Mouse (Mus musculus): Measurements from ENCODE around the gene Acad12.
"Not testable (repeated sequence)": the region's sequence is repeated elsewhere in the genome, so short reads cannot be mapped to it uniquely, and the experiment has no call there.

The Acad12 gene

GRCm38 (mm10) chr5:121618592-121619513 is at the start of gene Acad12:
Gene Acad12, minus strand, starts transcription at chr5:121618938.
- peak; percentile 72 to 73 for DNase-seq (ENCODE audit: low spot score in 2 of 2)

- no peak for DNase-seq (ENCODE audit: low spot score in 2 of 2)
These were observed 49.7 kb upstream of the Acad12 start for GRCm38 (mm10) chr5:121668411-121668810.

GRCm38 (mm10) chr5:121667067-121667466 is 48.3 kb upstream of the Acad12 start:
- no peak for DNase-seq (ENCODE audit: low spot score in 2 of 2)

GRCm38 (mm10) chr5:121664971-121665370 is 46.2 kb upstream of the Acad12 start:
- DNase-seq (ENCODE audit: low spot score in 2 of 2): no peak

- no peak for DNase-seq (ENCODE audit: low spot score in 2 of 2)
These were observed 45.3 kb upstream of the Acad12 start for GRCm38 (mm10) chr5:121664078-121664477.

GRCm38 (mm10) chr5:121663456-121663855 is 44.7 kb upstream of the Acad12 start:
- no peak for DNase-seq (ENCODE audit: low spot score in 2 of 2)

- DNase-seq (ENCODE audit: low spot score in 2 of 2): no peak
These were observed 42.8 kb upstream of the Acad12 start for GRCm38 (mm10) chr5:121661494-121661893.

GRCm38 (mm10) chr5:121660897-121661254 is 42.1 kb upstream of the Acad12 start:
- DNase-seq (ENCODE audit: low spot score in 2 of 2): peak in 1 of 2 experiments; percentile 46

- peak; percentile 96 for DNase-seq (ENCODE audit: low spot score in 2 of 2)
These were observed 41.5 kb upstream of the Acad12 start, which contains the start of the genes Acad10 and Brap for GRCm38 (mm10) chr5:121660059-121660896. Gene Acad10, minus strand, starts transcription at chr5:121660514. Gene Brap, plus strand, starts transcription at chr5:121660563.

- not testable (repeated sequence) for DNase-seq (ENCODE audit: low spot score in 2 of 2)
These were observed 38.9 kb upstream of the Acad12 start for GRCm38 (mm10) chr5:121657656-121658055.

GRCm38 (mm10) chr5:121656866-121657265 is 38.1 kb upstream of the Acad12 start:
- DNase-seq (ENCODE audit: low spot score in 2 of 2): not testable (repeated sequence)

- DNase-seq (ENCODE audit: low spot score in 2 of 2): no peak
These were observed 35.8 kb upstream of the Acad12 start for GRCm38 (mm10) chr5:121654526-121654925.

GRCm38 (mm10) chr5:121649134-121649533 is 30.4 kb upstream of the Acad12 start:
- DNase-seq (ENCODE audit: low spot score in 2 of 2): no peak

GRCm38 (mm10) chr5:121639601-121640000 is 20.9 kb upstream of the Acad12 start:
- DNase-seq (ENCODE audit: low spot score in 2 of 2): no peak

- DNase-seq (ENCODE audit: low spot score in 2 of 2): no peak
These were observed 18.6 kb upstream of the Acad12 start for GRCm38 (mm10) chr5:121637296-121637695.

- DNase-seq (ENCODE audit: low spot score in 2 of 2): no peak
These were observed 15.9 kb upstream of the Acad12 start for GRCm38 (mm10) chr5:121634668-121635067.

- DNase-seq (ENCODE audit: low spot score in 2 of 2): no peak
These were observed 14.1 kb upstream of the Acad12 start for GRCm38 (mm10) chr5:121632804-121633203.

GRCm38 (mm10) chr5:121631106-121631647 is 12.4 kb upstream of the Acad12 start:
- not testable (repeated sequence) for DNase-seq (ENCODE audit: low spot score in 2 of 2)

- DNase-seq (ENCODE audit: low spot score in 2 of 2): peak; percentile 67 to 70
These were observed 9.1 kb upstream of the Acad12 start for GRCm38 (mm10) chr5:121627871-121628270.

- DNase-seq (ENCODE audit: low spot score in 2 of 2): no peak
These were observed 4.5 kb upstream of the Acad12 start for GRCm38 (mm10) chr5:121623241-121623640.

GRCm38 (mm10) chr5:121621102-121621501 is 2.4 kb upstream of the Acad12 start:
- DNase-seq (ENCODE audit: low spot score in 2 of 2): no peak

- DNase-seq (ENCODE audit: low spot score in 2 of 2): not testable (repeated sequence)
These were observed 3.8 kb downstream of the Acad12 start for GRCm38 (mm10) chr5:121614921-121615320.

Data from frontal cortex, postnatal 36 days (tissue).